Mouse (Mus musculus): Measurements from ENCODE around the gene Knl1. TPM values are rescaled to one million over a fixed set of nuclear protein-coding genes. Genes with fewer than 3 reads are reported as not detected.

Knl1 gene
- polyA plus RNA-seq (2014; fragmentation: Illumina TruSeq; extraction: RNeasy Lipid Tissue Mini Kit (QIAGEN cat#74804); ENCODE audit: low read depth, low replicate concordance), result 3.4 TPM

DNA sequence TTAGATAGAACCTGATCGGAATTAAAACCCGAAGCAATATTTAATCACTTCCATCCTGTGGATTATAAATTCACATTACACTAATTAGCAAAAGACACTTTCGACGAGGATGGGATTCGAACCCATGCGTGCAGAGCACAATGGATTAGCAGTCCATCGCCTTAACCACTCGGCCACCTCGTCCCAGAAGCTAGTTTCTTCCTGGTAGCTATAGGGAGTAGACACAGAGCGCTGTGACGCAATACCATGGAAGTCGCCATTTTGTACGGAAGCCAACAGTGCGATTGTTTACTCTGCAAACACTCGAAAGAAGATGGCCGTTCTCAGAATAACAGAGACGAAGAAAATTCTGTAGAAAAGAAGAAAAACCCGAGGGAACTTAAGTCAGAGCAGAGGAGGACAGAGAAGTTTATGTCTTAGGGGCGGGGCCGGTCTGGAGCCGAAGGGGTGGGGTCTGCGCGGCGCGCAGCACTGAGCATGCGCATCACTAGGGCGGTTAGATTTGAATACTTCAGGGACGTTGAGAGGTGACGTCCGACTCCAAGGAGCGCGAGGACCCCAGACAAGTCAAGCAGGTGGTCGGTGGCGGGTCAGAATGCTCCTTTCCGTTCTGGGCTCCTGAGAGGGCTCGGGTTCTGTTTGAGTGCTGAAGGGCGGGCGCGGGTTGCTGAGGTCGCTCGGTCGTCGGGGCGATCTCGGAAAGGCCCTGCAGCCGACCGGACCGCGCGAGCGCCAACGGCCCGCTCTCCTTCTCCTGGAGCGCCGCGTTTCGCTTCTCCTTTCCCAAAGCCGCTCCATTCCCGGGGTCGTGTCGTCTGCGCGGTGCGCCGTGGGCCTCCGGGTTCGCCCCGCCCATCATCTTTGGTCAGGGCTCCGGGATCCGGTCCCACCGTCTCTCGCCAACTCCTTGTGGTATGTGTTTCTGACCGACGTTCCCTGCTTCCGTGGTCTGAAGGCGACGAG is at the start of gene Knl1:
Gene Knl1, plus strand, starts transcription at position 471 of the 963 bp plus-strand sequence.

GRCm38 (mm10) chr2:119028941-119029551 is 17.9 kb upstream of the Knl1 start, which contains the start of gene Ccdc32:
Ccdc32 (minus strand) TSS chr2:119029393.

GRCm38 (mm10) chr2:119034656-119035396 is 12.1 kb upstream of the Knl1 start, which contains the start of gene Rpusd2:
Rpusd2 (plus strand) TSS chr2:119034790.

DNA sequence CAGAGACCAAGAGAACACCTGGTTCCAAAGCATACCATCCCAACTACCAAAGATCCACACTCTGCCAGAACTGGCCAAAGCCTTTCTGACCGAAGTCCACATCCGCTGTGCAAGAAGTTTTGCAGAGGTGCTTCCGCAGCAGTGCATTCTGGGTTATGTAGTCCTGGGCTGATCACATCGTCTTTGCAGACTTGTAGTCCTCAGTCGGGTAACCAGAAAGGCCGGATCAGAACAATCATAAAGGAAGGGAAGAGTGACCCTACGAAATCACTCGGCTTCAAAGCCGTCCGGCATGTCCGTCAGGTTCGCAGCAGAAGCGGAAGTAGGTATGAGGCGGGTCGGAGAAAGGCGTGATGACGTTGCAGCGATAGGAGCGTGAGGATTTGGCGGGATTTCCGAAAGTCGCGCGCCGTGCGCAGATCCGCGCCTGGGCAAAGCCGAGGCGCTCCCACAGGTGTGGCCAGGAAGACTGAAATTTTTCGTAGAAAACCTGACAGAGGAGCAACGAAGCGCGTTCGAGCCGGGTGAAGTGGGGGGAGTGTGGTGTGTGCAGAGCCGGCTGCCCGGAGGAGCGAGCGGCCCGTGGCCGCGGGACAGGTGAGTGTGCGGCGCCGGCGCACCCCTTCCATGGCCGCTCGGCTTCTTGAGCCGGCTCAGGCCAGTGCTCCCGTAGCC is 65.7 kb downstream of the Knl1 start, which contains the start of gene Rad51:
Gene Rad51, plus strand, starts transcription at position 356 of the 675 bp plus-strand sequence.

Other genes starting within 250 kb of the Knl1 start
- gene Knstrn, start 233.1 kb upstream of the Knl1 start, polyA plus RNA-seq (2014; fragmentation: Illumina TruSeq; extraction: RNeasy Lipid Tissue Mini Kit (QIAGEN cat#74804); ENCODE audit: low read depth, low replicate concordance), result 2.3 TPM
- 81.6 TPM for gene Ivd, start 185.2 kb upstream of the Knl1 start, polyA plus RNA-seq (2014; fragmentation: Illumina TruSeq; extraction: RNeasy Lipid Tissue Mini Kit (QIAGEN cat#74804); ENCODE audit: low read depth, low replicate concordance)
- gene Bahd1, start 146.7 kb upstream of the Knl1 start, polyA plus RNA-seq (2014; fragmentation: Illumina TruSeq; extraction: RNeasy Lipid Tissue Mini Kit (QIAGEN cat#74804); ENCODE audit: low read depth, low replicate concordance), result 7.1 TPM
- gene Chst14, start 120.6 kb upstream of the Knl1 start, polyA plus RNA-seq (2014; fragmentation: Illumina TruSeq; extraction: RNeasy Lipid Tissue Mini Kit (QIAGEN cat#74804); ENCODE audit: low read depth, low replicate concordance), result 3.5 TPM
- 16.0 TPM for gene Ccdc32, start 17.7 kb upstream of the Knl1 start, polyA plus RNA-seq (2014; fragmentation: Illumina TruSeq; extraction: RNeasy Lipid Tissue Mini Kit (QIAGEN cat#74804); ENCODE audit: low read depth, low replicate concordance)
- gene Rpusd2, start 12.3 kb upstream of the Knl1 start, polyA plus RNA-seq (2014; fragmentation: Illumina TruSeq; extraction: RNeasy Lipid Tissue Mini Kit (QIAGEN cat#74804); ENCODE audit: low read depth, low replicate concordance), result 4.3 TPM
- 2.2 TPM for gene Rad51, start 65.7 kb downstream of the Knl1 start, polyA plus RNA-seq (2014; fragmentation: Illumina TruSeq; extraction: RNeasy Lipid Tissue Mini Kit (QIAGEN cat#74804); ENCODE audit: low read depth, low replicate concordance)
- gene Rmdn3, start 109.9 kb downstream of the Knl1 start, polyA plus RNA-seq (2014; fragmentation: Illumina TruSeq; extraction: RNeasy Lipid Tissue Mini Kit (QIAGEN cat#74804); ENCODE audit: low read depth, low replicate concordance), result 49.1 TPM
- gene Gchfr, start 120.7 kb downstream of the Knl1 start, polyA plus RNA-seq (2014; fragmentation: Illumina TruSeq; extraction: RNeasy Lipid Tissue Mini Kit (QIAGEN cat#74804); ENCODE audit: low read depth, low replicate concordance), result not detected
- not detected for gene Gm14137, start 127.4 kb downstream of the Knl1 start, polyA plus RNA-seq (2014; fragmentation: Illumina TruSeq; extraction: RNeasy Lipid Tissue Mini Kit (QIAGEN cat#74804); ENCODE audit: low read depth, low replicate concordance)
- 4.3 TPM for gene Zfyve19, start 161.5 kb downstream of the Knl1 start, polyA plus RNA-seq (2014; fragmentation: Illumina TruSeq; extraction: RNeasy Lipid Tissue Mini Kit (QIAGEN cat#74804); ENCODE audit: low read depth, low replicate concordance)
- 1.7 TPM for gene Dnajc17, start 161.7 kb downstream of the Knl1 start, polyA plus RNA-seq (2014; fragmentation: Illumina TruSeq; extraction: RNeasy Lipid Tissue Mini Kit (QIAGEN cat#74804); ENCODE audit: low read depth, low replicate concordance)
- not detected for gene Ppp1r14d, start 182.8 kb downstream of the Knl1 start, polyA plus RNA-seq (2014; fragmentation: Illumina TruSeq; extraction: RNeasy Lipid Tissue Mini Kit (QIAGEN cat#74804); ENCODE audit: low read depth, low replicate concordance)
- gene Spint1, start 190.2 kb downstream of the Knl1 start, polyA plus RNA-seq (2014; fragmentation: Illumina TruSeq; extraction: RNeasy Lipid Tissue Mini Kit (QIAGEN cat#74804); ENCODE audit: low read depth, low replicate concordance), result 0.58 TPM
- not detected for gene Rhov, start 224.2 kb downstream of the Knl1 start, polyA plus RNA-seq (2014; fragmentation: Illumina TruSeq; extraction: RNeasy Lipid Tissue Mini Kit (QIAGEN cat#74804); ENCODE audit: low read depth, low replicate concordance)
- gene Vps18, start 241.6 kb downstream of the Knl1 start, polyA plus RNA-seq (2014; fragmentation: Illumina TruSeq; extraction: RNeasy Lipid Tissue Mini Kit (QIAGEN cat#74804); ENCODE audit: low read depth, low replicate concordance), result 0.29 TPM

Measured in adrenal gland, adult 10 weeks (tissue).